Mouse (Mus musculus): ENCODE results near the gene Ltv1. TPM values are rescaled to one million over a fixed set of nuclear protein-coding genes. Genes with fewer than 3 reads are reported as not detected.

Ltv1 gene
- polyA plus RNA-seq, 1 experiment from 2014 or later = 30.5 TPM

DNA sequence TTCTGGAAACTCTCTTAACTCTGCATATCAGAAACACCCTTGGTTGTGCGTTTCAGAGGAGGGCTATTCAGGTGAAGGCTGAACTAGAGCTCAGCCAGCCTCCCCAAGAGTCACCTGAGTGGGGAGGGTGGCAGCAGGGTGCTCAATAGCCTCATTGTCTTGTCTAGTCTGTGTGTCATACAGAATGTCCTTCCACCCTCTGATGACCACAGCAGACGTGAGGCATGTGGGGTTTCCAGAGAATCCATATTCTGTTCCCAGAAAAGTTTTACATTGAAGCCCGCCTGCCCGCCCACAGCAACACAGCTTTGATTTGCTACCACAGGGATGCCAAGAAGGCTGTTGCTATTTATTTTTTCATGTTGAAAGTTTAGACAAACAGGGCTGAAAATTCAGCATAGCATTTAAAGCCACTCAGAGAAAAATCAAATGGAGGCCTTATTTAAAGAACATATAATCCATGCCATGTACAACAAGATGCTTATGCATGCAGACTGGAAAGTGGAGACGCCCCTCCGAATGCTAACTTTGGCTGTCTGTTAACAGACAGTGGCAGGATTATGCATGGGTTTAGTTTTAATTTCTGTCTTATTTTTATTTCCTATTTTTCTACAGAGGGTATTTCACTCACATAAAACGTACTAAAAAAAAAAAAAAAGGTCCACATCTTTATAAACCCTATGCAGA, 32.6 kb upstream of the Ltv1 start:
- Histone ChIP-seq H3K9ac (replicated peaks; ENCODE audit: low read depth, low read length) (no peak overlapping the region), H3K4me3 (replicated peaks; ENCODE audit: low read length) (no peak overlapping the region), H3K9me3 (ENCODE audit: control insufficient read depth, low read length) (no peaks in the 10 kb centered on the region), H3K27me3 (replicated peaks; ENCODE audit: control insufficient read depth, insufficient read depth, low read length) (no peaks in the 10 kb centered on the region), H3K27ac (ENCODE audit: low read length) (no peak overlapping the region), H3K36me3 (ENCODE audit: control insufficient read depth, insufficient read depth) (no peaks in the 10 kb centered on the region), H3K4me1 (replicated peaks; ENCODE audit: control insufficient read depth, insufficient read depth, low read length) (no peaks in the 10 kb centered on the region), H3K4me2 (ENCODE audit: low read length) (no peak overlapping the region)
- 80% methylated on average over 7 of the region's 7 CpGs for WGBS
- ATAC-seq = no peak

DNA sequence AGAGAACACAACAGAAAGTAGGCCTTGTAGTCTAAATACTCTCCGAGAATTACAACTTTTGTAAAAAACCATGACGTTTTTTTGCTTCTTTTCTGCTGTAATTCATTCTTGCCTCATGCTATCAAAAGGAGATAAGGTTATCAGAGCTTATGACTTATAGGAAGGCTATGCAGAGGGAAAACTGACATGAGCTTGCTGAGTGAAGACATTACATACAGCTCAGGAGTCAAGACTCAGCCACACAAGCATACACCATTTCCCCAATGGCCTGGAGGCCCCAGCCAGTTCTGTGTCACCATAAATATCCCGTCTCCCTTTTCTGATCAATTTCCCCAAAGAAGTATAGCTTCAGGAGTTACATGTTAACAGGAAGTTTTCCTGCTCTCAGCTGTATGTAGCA, 29.2 kb upstream of the Ltv1 start:
- Histone ChIP-seq H3K4me1 (replicated peaks; ENCODE audit: control insufficient read depth, insufficient read depth, low read length) (no peaks in the 10 kb centered on the region), H3K4me2 (ENCODE audit: low read length) (no peak overlapping the region), H3K9me3 (ENCODE audit: control insufficient read depth, low read length) (no peaks in the 10 kb centered on the region), H3K27me3 (replicated peaks; ENCODE audit: control insufficient read depth, insufficient read depth, low read length) (no peaks in the 10 kb centered on the region), H3K36me3 (ENCODE audit: control insufficient read depth, insufficient read depth) (no peaks in the 10 kb centered on the region), H3K9ac (replicated peaks; ENCODE audit: low read depth, low read length) (no peak overlapping the region), H3K27ac (ENCODE audit: low read length) (no peak overlapping the region), H3K4me3 (replicated peaks; ENCODE audit: low read length) (no peak overlapping the region)
- ATAC-seq = no peak
- WGBS = 82% methylated on average over 3 of the region's 3 CpGs

DNA sequence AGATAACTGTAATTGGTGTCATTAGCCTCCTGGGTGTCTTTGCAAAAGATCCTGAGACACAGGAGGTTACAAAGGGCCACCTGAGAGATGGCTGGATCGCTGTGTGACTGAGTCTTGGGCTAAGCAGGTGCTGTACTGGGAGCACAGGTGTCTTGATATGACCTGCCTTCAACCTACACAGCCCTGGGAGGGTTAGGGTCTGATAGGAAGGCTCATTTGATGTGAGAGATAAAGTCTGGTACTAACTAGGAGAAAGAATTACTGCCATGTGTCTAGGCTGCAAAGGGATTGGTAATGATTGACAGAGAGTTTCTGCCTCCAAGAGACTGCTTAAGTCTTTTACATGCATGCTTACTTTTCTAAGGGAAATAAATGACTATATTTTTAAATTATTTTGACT, 27.1 kb upstream of the Ltv1 start:
- Histone ChIP-seq H3K4me1 (replicated peaks; ENCODE audit: control insufficient read depth, insufficient read depth, low read length) (no peaks in the 10 kb centered on the region), H3K9ac (replicated peaks; ENCODE audit: low read depth, low read length) (no peak overlapping the region), H3K9me3 (ENCODE audit: control insufficient read depth, low read length) (no peaks in the 10 kb centered on the region), H3K36me3 (ENCODE audit: control insufficient read depth, insufficient read depth) (no peaks in the 10 kb centered on the region), H3K27ac (ENCODE audit: low read length) (no peak overlapping the region), H3K4me3 (replicated peaks; ENCODE audit: low read length) (no peak overlapping the region), H3K4me2 (ENCODE audit: low read length) (no peak overlapping the region), H3K27me3 (replicated peaks; ENCODE audit: control insufficient read depth, insufficient read depth, low read length) (no peaks in the 10 kb centered on the region)
- ATAC-seq = no peak
- WGBS = 68% methylated on average over 1 of the region's 1 CpGs

DNA sequence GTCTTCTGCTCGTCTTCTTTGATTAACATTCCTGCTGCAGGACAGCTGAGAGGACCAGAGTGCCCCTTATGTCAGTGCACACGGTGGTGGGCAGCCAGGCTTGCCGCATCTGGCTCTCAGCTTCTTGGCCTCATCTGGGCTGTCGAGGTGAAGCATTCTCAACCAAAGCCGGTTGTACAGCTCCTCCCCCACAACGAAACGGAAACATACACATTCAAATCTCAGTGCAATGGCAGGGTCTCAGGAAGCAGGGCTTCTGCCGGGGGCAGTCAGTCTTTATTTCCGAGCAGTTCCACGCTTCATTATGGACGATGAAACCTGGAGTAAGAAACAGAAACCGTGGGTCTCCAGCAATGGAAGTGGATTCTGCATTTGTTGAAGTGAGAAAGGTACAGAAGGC, 21.0 kb upstream of the Ltv1 start:
- 91% methylated on average over 12 of the region's 12 CpGs for WGBS
- peaks cover 3% of the 10 kb centered on the region; the same call in 1 of the 2 replicates for H3K4me1 ChIP-seq (replicated peaks; ENCODE audit: control insufficient read depth, insufficient read depth, low read length)
- H3K4me3 ChIP-seq (replicated peaks; ENCODE audit: low read length) = no peak overlapping the region
- no peaks in the 10 kb centered on the region for H3K9me3 ChIP-seq (ENCODE audit: control insufficient read depth, low read length)
- no peaks in the 10 kb centered on the region for H3K36me3 ChIP-seq (ENCODE audit: control insufficient read depth, insufficient read depth)
- H3K27me3 ChIP-seq (replicated peaks; ENCODE audit: control insufficient read depth, insufficient read depth, low read length) = no peaks in the 10 kb centered on the region
- H3K4me2 ChIP-seq (ENCODE audit: low read length) = no peak overlapping the region
- H3K27ac ChIP-seq (ENCODE audit: low read length) = no peak overlapping the region
- no peak for ATAC-seq
- H3K9ac ChIP-seq (replicated peaks; ENCODE audit: low read depth, low read length) = no peak overlapping the region

DNA sequence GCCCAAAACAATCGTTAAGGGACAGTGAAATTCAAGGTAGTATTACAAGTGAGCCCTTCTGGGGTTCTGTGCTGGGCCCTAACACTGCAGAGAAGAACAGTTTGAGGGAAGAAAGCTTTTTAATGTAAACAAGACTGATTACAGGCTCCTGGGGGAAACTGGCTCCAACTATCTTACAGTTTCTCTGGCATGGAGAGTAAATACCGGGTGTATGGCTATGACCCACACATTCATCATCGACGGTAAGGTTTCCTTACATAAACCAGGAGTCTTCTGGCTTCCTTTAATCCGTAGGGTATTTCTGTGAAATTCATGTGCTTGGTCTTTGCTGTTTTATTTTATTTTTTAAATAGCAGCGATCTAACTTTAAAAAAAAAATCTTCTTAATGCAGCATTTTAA, 19.9 kb upstream of the Ltv1 start:
- H3K9ac ChIP-seq (replicated peaks; ENCODE audit: low read depth, low read length) = no peak overlapping the region
- H3K4me3 ChIP-seq (replicated peaks; ENCODE audit: low read length) = no peak overlapping the region
- H3K9me3 ChIP-seq (ENCODE audit: control insufficient read depth, low read length) = no peaks in the 10 kb centered on the region
- no peak overlapping the region for H3K4me2 ChIP-seq (ENCODE audit: low read length)
- H3K4me1 ChIP-seq (replicated peaks; ENCODE audit: control insufficient read depth, insufficient read depth, low read length) = peaks cover 3% of the 10 kb centered on the region; the same call in 1 of the 2 replicates
- H3K27ac ChIP-seq (ENCODE audit: low read length) = no peak overlapping the region
- WGBS = 77% methylated on average over 6 of the region's 6 CpGs
- no peaks in the 10 kb centered on the region for H3K36me3 ChIP-seq (ENCODE audit: control insufficient read depth, insufficient read depth)
- H3K27me3 ChIP-seq (replicated peaks; ENCODE audit: control insufficient read depth, insufficient read depth, low read length) = no peaks in the 10 kb centered on the region
- no peak for ATAC-seq

DNA sequence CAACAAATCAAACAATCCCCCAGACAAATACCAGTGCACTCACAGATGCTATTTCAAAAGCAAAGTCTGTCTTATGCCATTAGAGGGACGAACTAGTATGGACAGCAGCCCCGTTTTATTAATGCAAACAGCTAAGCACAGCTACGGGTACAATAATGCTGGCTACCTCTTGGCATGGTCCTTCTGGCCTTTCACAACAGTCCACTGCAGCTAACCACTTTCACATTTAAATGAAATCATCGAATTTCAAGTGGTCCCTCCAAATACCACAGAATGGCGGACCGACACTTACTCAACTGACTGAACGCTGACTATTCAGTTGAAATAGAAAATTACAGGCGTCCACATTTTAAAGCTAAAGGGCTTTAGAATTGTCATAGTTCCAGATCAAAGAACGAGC, 19.4 kb upstream of the Ltv1 start:
- Histone ChIP-seq H3K9ac (replicated peaks; ENCODE audit: low read depth, low read length) (no peak overlapping the region), H3K27me3 (replicated peaks; ENCODE audit: control insufficient read depth, insufficient read depth, low read length) (no peaks in the 10 kb centered on the region), H3K4me2 (ENCODE audit: low read length) (no peak overlapping the region), H3K9me3 (ENCODE audit: control insufficient read depth, low read length) (no peaks in the 10 kb centered on the region), H3K4me1 (replicated peaks; ENCODE audit: control insufficient read depth, insufficient read depth, low read length) (peaks cover 3% of the 10 kb centered on the region; the same call in 1 of the 2 replicates), H3K4me3 (replicated peaks; ENCODE audit: low read length) (no peak overlapping the region), H3K36me3 (ENCODE audit: control insufficient read depth, insufficient read depth) (no peaks in the 10 kb centered on the region), H3K27ac (ENCODE audit: low read length) (no peak overlapping the region)
- WGBS = 42% methylated on average over 9 of the region's 9 CpGs
- ATAC-seq = no peak

DNA sequence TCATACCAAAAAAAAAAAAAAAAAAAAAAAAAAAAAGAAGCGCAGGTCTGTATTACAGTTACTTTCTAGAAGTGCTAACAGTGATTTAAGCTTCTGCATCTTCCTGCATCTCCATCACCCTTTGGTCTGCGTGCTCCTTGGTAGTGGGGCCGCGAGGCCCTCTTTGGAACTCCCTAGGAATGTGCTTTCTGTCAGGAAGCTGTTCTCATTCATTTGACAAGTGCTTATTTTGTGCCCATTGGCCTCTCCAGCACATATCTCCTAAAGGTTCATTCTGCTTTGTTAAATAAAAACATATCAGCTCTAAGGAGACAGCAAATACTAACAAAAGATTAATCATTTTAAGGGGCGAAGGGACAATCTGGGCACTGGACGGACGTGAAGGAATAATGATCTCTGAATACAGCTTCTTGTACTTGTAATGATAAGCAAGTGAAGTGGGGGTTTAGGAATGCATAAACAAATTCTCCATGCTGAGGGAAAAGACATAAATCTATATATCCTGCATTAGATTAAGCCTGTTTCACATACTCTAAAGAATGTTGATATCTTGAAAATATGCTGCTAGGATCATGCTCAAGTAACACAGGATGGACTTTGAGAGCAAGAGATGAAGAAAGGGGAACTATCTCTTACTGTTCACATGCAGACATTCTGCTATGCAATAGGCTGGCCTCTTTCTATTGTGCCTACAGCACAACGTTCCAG, 17.1 kb upstream of the Ltv1 start:
- no peaks in the 10 kb centered on the region for H3K36me3 ChIP-seq (ENCODE audit: control insufficient read depth, insufficient read depth)
- WGBS = 60% methylated on average over 8 of the region's 8 CpGs

GRCm38 (mm10) chr10:13209506-13209905, 16.5 kb upstream of the Ltv1 start:
- Histone ChIP-seq H3K9me3 (ENCODE audit: control insufficient read depth, low read length) (no peaks in the 10 kb centered on the region), H3K4me3 (replicated peaks; ENCODE audit: low read length) (no peak overlapping the region), H3K9ac (replicated peaks; ENCODE audit: low read depth, low read length) (no peak overlapping the region), H3K27ac (ENCODE audit: low read length) (no peak overlapping the region), H3K4me1 (replicated peaks; ENCODE audit: control insufficient read depth, insufficient read depth, low read length) (peaks cover 3% of the 10 kb centered on the region; the same call in 1 of the 2 replicates), H3K4me2 (ENCODE audit: low read length) (no peak overlapping the region), H3K27me3 (replicated peaks; ENCODE audit: control insufficient read depth, insufficient read depth, low read length) (no peaks in the 10 kb centered on the region), H3K36me3 (ENCODE audit: control insufficient read depth, insufficient read depth) (no peaks in the 10 kb centered on the region)
- 44% methylated on average over 3 of the region's 3 CpGs for WGBS
- ATAC-seq = no peak

More for the DNA sequence above, 17.1 kb upstream of the Ltv1 start:
- no peaks in the 10 kb centered on the region for H3K9me3 ChIP-seq (ENCODE audit: control insufficient read depth, low read length)
- H3K9ac ChIP-seq (replicated peaks; ENCODE audit: low read depth, low read length) = no peak overlapping the region
- no peaks in the 10 kb centered on the region for H3K27me3 ChIP-seq (replicated peaks; ENCODE audit: control insufficient read depth, insufficient read depth, low read length)
- peaks cover 3% of the 10 kb centered on the region; the same call in 1 of the 2 replicates for H3K4me1 ChIP-seq (replicated peaks; ENCODE audit: control insufficient read depth, insufficient read depth, low read length)
- H3K4me2 ChIP-seq (ENCODE audit: low read length) = no peak overlapping the region
- H3K27ac ChIP-seq (ENCODE audit: low read length) = no peak overlapping the region
- no peak for ATAC-seq
- H3K4me3 ChIP-seq (replicated peaks; ENCODE audit: low read length) = no peak overlapping the region

GRCm38 (mm10) chr10:13209061-13209460, 16.1 kb upstream of the Ltv1 start:
- 0 out of 2 replicates have a peak, but pooled peaks have one; percentile 26 for ATAC-seq
- no peaks in the 10 kb centered on the region for H3K9me3 ChIP-seq (ENCODE audit: control insufficient read depth, low read length)
- H3K9ac ChIP-seq (replicated peaks; ENCODE audit: low read depth, low read length) = no peak overlapping the region
- H3K36me3 ChIP-seq (ENCODE audit: control insufficient read depth, insufficient read depth) = no peaks in the 10 kb centered on the region
- WGBS = 74% methylated on average over 4 of the region's 4 CpGs
- H3K27me3 ChIP-seq (replicated peaks; ENCODE audit: control insufficient read depth, insufficient read depth, low read length) = no peaks in the 10 kb centered on the region
- H3K27ac ChIP-seq (ENCODE audit: low read length) = no peak overlapping the region
- H3K4me1 ChIP-seq (replicated peaks; ENCODE audit: control insufficient read depth, insufficient read depth, low read length) = peaks cover 3% of the 10 kb centered on the region; the same call in 1 of the 2 replicates
- H3K4me2 ChIP-seq (ENCODE audit: low read length) = no peak overlapping the region
- no peak overlapping the region for H3K4me3 ChIP-seq (replicated peaks; ENCODE audit: low read length)
